Comparison of ENCODE assay signal across 9 mouse cellular contexts in genomic region chr10:84357997-84358737, GRCm38 (mm10).
A peak's percentile ranks its signal among the peaks of the same experiment; 100 is the strongest.
DNase-seq lines count a peak whose midpoint lies in the region; ATAC-seq lines count a peak whose summit lies in the region.
"Had no signal": no experiment of that assay in that cellular context is flagged by ENCODE, and none has a peak within 500 bp of the region (broad histone marks: within the 10 kb centered on the region; RNA-seq: fewer than 3 reads in every experiment).

No protein-coding gene starts in this region.

- DNase-seq in brain, adult 2 months (ENCODE audit: low read depth, low spot score) = peak; percentile 100
- DNase-seq in cerebellum, adult 9-10 months = peak; percentile 99
- DNase-seq in gastrocnemius, postnatal 14 days = no peak
- DNase-seq in heart, postnatal 14 days = no peak

- peak overlapping the region; percentile 71 for H3K27ac ChIP-seq in hindbrain, embryonic 16.5 days (ENCODE audit: low read depth, low read length)
- no peak overlapping the region for H3K27ac ChIP-seq in midbrain, embryonic 15.5 days
- no peak overlapping the region for H3K27ac ChIP-seq in kidney, embryonic 14.5 days (ENCODE audit: low read depth, low read length)
- H3K27ac ChIP-seq in intestine, embryonic 16.5 days (ENCODE audit: low read length) = no peak overlapping the region
- H3K27ac ChIP-seq: heart, embryonic 13.5 days had no signal

- peak; percentile 97 for ATAC-seq in hindbrain, embryonic 16.5 days
- peak; percentile 78 for ATAC-seq in midbrain, embryonic 15.5 days (replicated peaks)
- ATAC-seq in kidney, embryonic 14.5 days (ENCODE audit: low FRiP score, low TSS enrichment) = no peak
- no peak for ATAC-seq in intestine, embryonic 16.5 days

- 36% methylated on average over 4 of the region's 4 CpGs for WGBS in hindbrain, embryonic 16.5 days
- WGBS in midbrain, embryonic 15.5 days = 64% methylated on average over 4 of the region's 4 CpGs
- 76% methylated on average over 4 of the region's 4 CpGs for WGBS in kidney, embryonic 14.5 days
- 69% methylated on average over 4 of the region's 4 CpGs for WGBS in intestine, embryonic 16.5 days

- no peaks in the 10 kb centered on the region for H3K4me1 ChIP-seq in hindbrain, embryonic 16.5 days (ENCODE audit: control insufficient read depth, insufficient read depth, low read depth, low read length)
- no peaks in the 10 kb centered on the region for H3K4me1 ChIP-seq in midbrain, embryonic 15.5 days
- H3K4me1 ChIP-seq in kidney, embryonic 14.5 days (ENCODE audit: control insufficient read depth, insufficient read depth, low read length) = no peaks in the 10 kb centered on the region
- H3K4me1 ChIP-seq in intestine, embryonic 16.5 days (ENCODE audit: control insufficient read depth, insufficient read depth, low read length) = no peaks in the 10 kb centered on the region

- no peak overlapping the region for H3K4me3 ChIP-seq in hindbrain, embryonic 16.5 days (ENCODE audit: low read length)
- no peak overlapping the region for H3K4me3 ChIP-seq in midbrain, embryonic 15.5 days
- no peak overlapping the region for H3K4me3 ChIP-seq in kidney, embryonic 14.5 days (ENCODE audit: low read length)
- H3K4me3 ChIP-seq in intestine, embryonic 16.5 days (ENCODE audit: low read length) = no peak overlapping the region
- H3K4me3 ChIP-seq: heart, embryonic 13.5 days had no signal

- no peak overlapping the region for H3K9ac ChIP-seq in hindbrain, embryonic 16.5 days (ENCODE audit: low read depth, low read length)
- no peak overlapping the region for H3K9ac ChIP-seq in midbrain, embryonic 15.5 days
- no peak overlapping the region for H3K9ac ChIP-seq in kidney, embryonic 14.5 days (ENCODE audit: low read depth, low read length)
- H3K9ac ChIP-seq in intestine, embryonic 16.5 days (ENCODE audit: low read depth, low read length) = no peak overlapping the region
- H3K9ac ChIP-seq: heart, embryonic 13.5 days had no signal

- H3K4me2 ChIP-seq in hindbrain, embryonic 16.5 days (ENCODE audit: low read length) = no peak overlapping the region
- no peak overlapping the region for H3K4me2 ChIP-seq in midbrain, embryonic 15.5 days
- H3K4me2 ChIP-seq in kidney, embryonic 14.5 days (replicated peaks; ENCODE audit: low read depth, low read length) = no peak overlapping the region
- no peak overlapping the region for H3K4me2 ChIP-seq in intestine, embryonic 16.5 days (ENCODE audit: low read depth, low read length)
- H3K4me2 ChIP-seq: heart, embryonic 13.5 days had no signal

- no peaks in the 10 kb centered on the region for H3K36me3 ChIP-seq in hindbrain, embryonic 16.5 days (ENCODE audit: control insufficient read depth, insufficient read depth, low read length)
- H3K36me3 ChIP-seq in midbrain, embryonic 15.5 days (replicated peaks) = no peaks in the 10 kb centered on the region
- H3K36me3 ChIP-seq in kidney, embryonic 14.5 days (ENCODE audit: control insufficient read depth, insufficient read depth, low read length) = no peaks in the 10 kb centered on the region
- no peaks in the 10 kb centered on the region for H3K36me3 ChIP-seq in intestine, embryonic 16.5 days (ENCODE audit: control insufficient read depth, insufficient read depth, low read length)
- H3K36me3 ChIP-seq: heart, embryonic 13.5 days had no signal

- H3K9me3 ChIP-seq in hindbrain, embryonic 16.5 days (ENCODE audit: control insufficient read depth, low read length) = no peaks in the 10 kb centered on the region
- no peaks in the 10 kb centered on the region for H3K9me3 ChIP-seq in midbrain, embryonic 15.5 days
- H3K9me3 ChIP-seq in kidney, embryonic 14.5 days (ENCODE audit: control insufficient read depth, low read length) = no peaks in the 10 kb centered on the region
- H3K9me3 ChIP-seq in intestine, embryonic 16.5 days (ENCODE audit: control insufficient read depth, low read length) = no peaks in the 10 kb centered on the region
- H3K9me3 ChIP-seq: heart, embryonic 13.5 days had no signal

- intact Hi-C loops in gastrocnemius, postnatal 14 days (cut with DNase I; ENCODE audit: low total_unique reads) = no loop called here
- intact Hi-C loops in heart, postnatal 14 days (cut with DNase I) = no loop called here

- no peaks in the 10 kb centered on the region for H3K27me3 ChIP-seq in hindbrain, embryonic 16.5 days (replicated peaks; ENCODE audit: control insufficient read depth, insufficient read depth, low read length)
- H3K27me3 ChIP-seq in midbrain, embryonic 15.5 days (replicated peaks) = no peaks in the 10 kb centered on the region
- no peaks in the 10 kb centered on the region for H3K27me3 ChIP-seq in kidney, embryonic 14.5 days (ENCODE audit: control insufficient read depth, insufficient read depth, low read length)
- H3K27me3 ChIP-seq in intestine, embryonic 16.5 days (replicated peaks; ENCODE audit: control insufficient read depth, insufficient read depth, low read length) = no peaks in the 10 kb centered on the region; the same call in 1 of the 2 replicates
- H3K27me3 ChIP-seq: heart, embryonic 13.5 days had no signal

Comparison
In these comparisons a context has a peak if more than half of its experiments do, and no peak if none do; other contexts are left out.
1. DNase-seq: peak in brain, adult 2 months (single experiment) and cerebellum, adult 9-10 months (single experiment); none in gastrocnemius, postnatal 14 days (single experiment) and heart, postnatal 14 days (0 of 2).
2. ATAC-seq: peak in hindbrain, embryonic 16.5 days (single experiment) and midbrain, embryonic 15.5 days (single experiment); none in kidney, embryonic 14.5 days (single experiment) and intestine, embryonic 16.5 days (single experiment).